Mouse (Mus musculus): Measurements from ENCODE around the gene Pigr. TPM values are rescaled to one million over a fixed set of nuclear protein-coding genes. Genes with fewer than 3 reads are reported as not detected.

Pigr gene
- polyA plus RNA-seq, 1 experiment from 2014 or later, result not detected

GRCm38 (mm10) chr1:130802976-130803375 lies 23.5 kb upstream of the Pigr start:
- no peak overlapping the region for H3K27ac ChIP-seq (replicated peaks)
- no peaks in the 10 kb centered on the region for H3K9me3 ChIP-seq
- 58% methylated on average over 6 of the region's 6 CpGs for WGBS
- no peaks in the 10 kb centered on the region for H3K36me3 ChIP-seq
- ATAC-seq (ENCODE audit: low FRiP score, low read depth), result no peak
- no peak overlapping the region for H3K9ac ChIP-seq (replicated peaks)
- no peak overlapping the region for H3K4me3 ChIP-seq
- no peak overlapping the region for H3K4me2 ChIP-seq (replicated peaks)
- no peaks in the 10 kb centered on the region for H3K4me1 ChIP-seq
- no peaks in the 10 kb centered on the region for H3K27me3 ChIP-seq

- H3K4me3 ChIP-seq, result no peak overlapping the region
- 66% methylated on average over 6 of the region's 6 CpGs for WGBS
Observed at GRCm38 (mm10) chr1:130804279-130804678, 22.2 kb upstream of the Pigr start.

GRCm38 (mm10) chr1:130810906-130811305 lies 15.6 kb upstream of the Pigr start:
- no peak overlapping the region for H3K9ac ChIP-seq (replicated peaks)
- no peak overlapping the region for H3K4me2 ChIP-seq (replicated peaks)
- WGBS, result 78% methylated on average over 3 of the region's 3 CpGs
- no peaks in the 10 kb centered on the region for H3K36me3 ChIP-seq
- H3K4me3 ChIP-seq, result no peak overlapping the region
- no peaks in the 10 kb centered on the region for H3K4me1 ChIP-seq
- H3K9me3 ChIP-seq, result no peaks in the 10 kb centered on the region
- ATAC-seq (ENCODE audit: low FRiP score, low read depth), result no peak
- H3K27me3 ChIP-seq, result no peaks in the 10 kb centered on the region
- H3K27ac ChIP-seq (replicated peaks), result no peak overlapping the region

More at GRCm38 (mm10) chr1:130804279-130804678, 22.2 kb upstream of the Pigr start:
- Histone ChIP-seq H3K4me2 (replicated peaks) (no peak overlapping the region), H3K9ac (replicated peaks) (no peak overlapping the region), H3K27ac (replicated peaks) (no peak overlapping the region), H3K36me3 (no peaks in the 10 kb centered on the region), H3K27me3 (no peaks in the 10 kb centered on the region), H3K9me3 (no peaks in the 10 kb centered on the region), H3K4me1 (no peaks in the 10 kb centered on the region)
- ATAC-seq (ENCODE audit: low FRiP score, low read depth), result no peak

GRCm38 (mm10) chr1:130811316-130811715 lies 15.2 kb upstream of the Pigr start:
- Histone ChIP-seq H3K9ac (replicated peaks) (no peak overlapping the region), H3K4me2 (replicated peaks) (no peak overlapping the region), H3K36me3 (no peaks in the 10 kb centered on the region), H3K4me1 (no peaks in the 10 kb centered on the region), H3K27me3 (no peaks in the 10 kb centered on the region), H3K9me3 (no peaks in the 10 kb centered on the region), H3K27ac (replicated peaks) (no peak overlapping the region), H3K4me3 (no peak overlapping the region)
- WGBS, result 70% methylated on average over 17 of the region's 17 CpGs
- no peak for ATAC-seq (ENCODE audit: low FRiP score, low read depth)

GRCm38 (mm10) chr1:130819737-130820136 lies 6.7 kb upstream of the Pigr start:
- Histone ChIP-seq H3K27me3 (no peaks in the 10 kb centered on the region), H3K4me3 (no peak overlapping the region), H3K27ac (replicated peaks) (no peak overlapping the region), H3K9me3 (no peaks in the 10 kb centered on the region), H3K4me2 (replicated peaks) (no peak overlapping the region), H3K9ac (replicated peaks) (no peak overlapping the region), H3K36me3 (no peaks in the 10 kb centered on the region), H3K4me1 (no peaks in the 10 kb centered on the region)
- 57% methylated on average over 1 of the region's 1 CpGs for WGBS
- ATAC-seq (ENCODE audit: low FRiP score, low read depth), result no peak

- Histone ChIP-seq H3K27me3 (no peaks in the 10 kb centered on the region), H3K9me3 (no peaks in the 10 kb centered on the region), H3K4me1 (no peaks in the 10 kb centered on the region), H3K4me3 (no peak overlapping the region), H3K36me3 (no peaks in the 10 kb centered on the region), H3K4me2 (replicated peaks) (no peak overlapping the region), H3K9ac (replicated peaks) (no peak overlapping the region), H3K27ac (replicated peaks) (no peak overlapping the region)
- no peak for ATAC-seq (ENCODE audit: low FRiP score, low read depth)
- WGBS, result 84% methylated on average over 7 of the region's 7 CpGs
Observed at GRCm38 (mm10) chr1:130820316-130821148, 6.0 kb upstream of the Pigr start.

GRCm38 (mm10) chr1:130821149-130821471 lies 5.4 kb upstream of the Pigr start:
- Histone ChIP-seq H3K9ac (replicated peaks) (no peak overlapping the region), H3K27ac (replicated peaks) (no peak overlapping the region), H3K4me2 (replicated peaks) (no peak overlapping the region), H3K4me1 (no peaks in the 10 kb centered on the region), H3K36me3 (no peaks in the 10 kb centered on the region), H3K4me3 (no peak overlapping the region), H3K9me3 (no peaks in the 10 kb centered on the region), H3K27me3 (no peaks in the 10 kb centered on the region)
- WGBS, result 82% methylated on average over 2 of the region's 2 CpGs
- ATAC-seq (ENCODE audit: low FRiP score, low read depth), result no peak

- WGBS, result 90% methylated on average over 9 of the region's 9 CpGs
- Histone ChIP-seq H3K27ac (replicated peaks) (no peak overlapping the region), H3K9me3 (no peaks in the 10 kb centered on the region), H3K27me3 (no peaks in the 10 kb centered on the region), H3K9ac (replicated peaks) (no peak overlapping the region), H3K4me3 (no peak overlapping the region), H3K4me2 (replicated peaks) (no peak overlapping the region), H3K4me1 (no peaks in the 10 kb centered on the region), H3K36me3 (no peaks in the 10 kb centered on the region)
- no peak for ATAC-seq (ENCODE audit: low FRiP score, low read depth)
Observed at GRCm38 (mm10) chr1:130821911-130822625, 4.4 kb upstream of the Pigr start.

- Histone ChIP-seq H3K36me3 (no peaks in the 10 kb centered on the region), H3K4me3 (no peak overlapping the region), H3K27ac (replicated peaks) (no peak overlapping the region), H3K9me3 (no peaks in the 10 kb centered on the region), H3K27me3 (no peaks in the 10 kb centered on the region), H3K9ac (replicated peaks) (no peak overlapping the region), H3K4me2 (replicated peaks) (no peak overlapping the region), H3K4me1 (no peaks in the 10 kb centered on the region)
- WGBS, result 86% methylated on average over 4 of the region's 4 CpGs
- ATAC-seq (ENCODE audit: low FRiP score, low read depth), result no peak
Observed at GRCm38 (mm10) chr1:130828656-130829055, 2.2 kb downstream of the Pigr start.

GRCm38 (mm10) chr1:130829906-130830830 lies 3.7 kb downstream of the Pigr start:
- no peaks in the 10 kb centered on the region for H3K4me1 ChIP-seq
- 83% methylated on average over 8 of the region's 8 CpGs for WGBS
- no peaks in the 10 kb centered on the region for H3K36me3 ChIP-seq
- H3K4me3 ChIP-seq, result no peak overlapping the region
- no peak for ATAC-seq (ENCODE audit: low FRiP score, low read depth)
- no peaks in the 10 kb centered on the region for H3K27me3 ChIP-seq
- no peak overlapping the region for H3K4me2 ChIP-seq (replicated peaks)
- H3K27ac ChIP-seq (replicated peaks), result no peak overlapping the region
- no peak overlapping the region for H3K9ac ChIP-seq (replicated peaks)
- no peaks in the 10 kb centered on the region for H3K9me3 ChIP-seq

GRCm38 (mm10) chr1:130832230-130833149 lies 6.0 kb downstream of the Pigr start:
- no peak overlapping the region for H3K9ac ChIP-seq (replicated peaks)
- WGBS, result 79% methylated on average over 5 of the region's 5 CpGs

More at GRCm38 (mm10) chr1:130832230-130833149, 6.0 kb downstream of the Pigr start:
- Histone ChIP-seq H3K27me3 (no peaks in the 10 kb centered on the region), H3K9me3 (no peaks in the 10 kb centered on the region), H3K36me3 (no peaks in the 10 kb centered on the region), H3K4me3 (no peak overlapping the region), H3K27ac (replicated peaks) (no peak overlapping the region), H3K4me1 (no peaks in the 10 kb centered on the region), H3K4me2 (replicated peaks) (no peak overlapping the region)
- no peak for ATAC-seq (ENCODE audit: low FRiP score, low read depth)
